Mouse (Mus musculus): ENCODE measurements around the gene Erbb2. TPM values are rescaled to one million over a fixed set of nuclear protein-coding genes. Genes with fewer than 3 reads are reported as not detected.

Erbb2 gene
- 54.9 and 57.7 TPM in 2 replicates for polyA plus RNA-seq (2015; fragmentation: Nextera tagmentation; extraction: Ambion mirVana)

DNA sequence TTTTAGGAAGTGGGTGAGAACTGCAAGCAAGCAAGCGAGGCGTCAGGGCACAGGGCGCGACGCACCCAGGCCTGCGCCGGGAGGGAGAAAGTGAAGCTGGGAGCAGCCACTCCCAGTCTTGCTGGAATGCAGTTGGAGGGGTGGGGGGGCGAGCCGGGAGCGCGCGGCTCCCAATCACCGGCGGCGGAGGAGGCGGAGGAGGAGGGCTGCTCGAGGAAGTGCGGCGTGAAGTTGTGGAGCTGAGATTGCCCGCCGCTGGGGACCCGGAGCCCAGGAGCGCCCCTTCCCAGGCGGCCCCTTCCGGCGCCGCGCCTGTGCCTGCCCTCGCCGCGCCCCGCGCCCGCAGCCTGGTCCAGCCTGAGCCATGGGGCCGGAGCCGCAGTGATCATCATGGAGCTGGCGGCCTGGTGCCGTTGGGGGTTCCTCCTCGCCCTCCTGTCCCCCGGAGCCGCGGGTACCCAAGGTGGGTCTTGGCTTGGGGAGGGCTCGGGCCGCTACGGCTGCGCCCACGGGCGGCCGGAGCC, at the start of gene Erbb2:
TSS of gene Erbb2 (plus strand) at position 198 of the 524 bp plus-strand sequence.
- H3K27me3 ChIP-seq (ENCODE audit: insufficient read depth, low read length): no peaks in the 10 kb centered on the region
- H3K36me3 ChIP-seq (ENCODE audit: insufficient read depth, low read length): no peaks in the 10 kb centered on the region
- peak; percentile 87 for ATAC-seq (ENCODE audit: low FRiP score, low TSS enrichment)
- H3K9me3 ChIP-seq (ENCODE audit: low read length): no peaks in the 10 kb centered on the region
- peak within 1 kb of the TSS; percentile 97 for H3K9ac ChIP-seq (replicated peaks; ENCODE audit: low read length)
- peaks cover 62% of the 10 kb centered on the region for H3K4me1 ChIP-seq (ENCODE audit: insufficient read depth, low read length)
- peak within 1 kb of the TSS; percentile 82 for H3K4me2 ChIP-seq (replicated peaks; ENCODE audit: low read depth, low read length)
- peak within 1 kb of the TSS; percentile 98 for H3K27ac ChIP-seq (ENCODE audit: low read length)
- H3K4me3 ChIP-seq (ENCODE audit: low read length): peak within 1 kb of the TSS; percentile 98
- 1% methylated on average over 38 of the region's 49 CpGs for WGBS

GRCm38 (mm10) chr11:98363817-98364216, 48.5 kb upstream of the Erbb2 start:
- no peaks in the 10 kb centered on the region for H3K27me3 ChIP-seq (ENCODE audit: insufficient read depth, low read length)
- 80% methylated on average over 5 of the region's 5 CpGs for WGBS
- no peak overlapping the region for H3K4me3 ChIP-seq (ENCODE audit: low read length)
- H3K4me1 ChIP-seq (ENCODE audit: insufficient read depth, low read length): peaks cover 33% of the 10 kb centered on the region
- no peak overlapping the region for H3K27ac ChIP-seq (ENCODE audit: low read length)
- no peak for ATAC-seq (ENCODE audit: low FRiP score, low TSS enrichment)
- no peak overlapping the region for H3K9ac ChIP-seq (replicated peaks; ENCODE audit: low read length)
- no peaks in the 10 kb centered on the region for H3K36me3 ChIP-seq (ENCODE audit: insufficient read depth, low read length)
- no peak overlapping the region for H3K4me2 ChIP-seq (replicated peaks; ENCODE audit: low read depth, low read length)
- no peaks in the 10 kb centered on the region for H3K9me3 ChIP-seq (ENCODE audit: low read length)

DNA sequence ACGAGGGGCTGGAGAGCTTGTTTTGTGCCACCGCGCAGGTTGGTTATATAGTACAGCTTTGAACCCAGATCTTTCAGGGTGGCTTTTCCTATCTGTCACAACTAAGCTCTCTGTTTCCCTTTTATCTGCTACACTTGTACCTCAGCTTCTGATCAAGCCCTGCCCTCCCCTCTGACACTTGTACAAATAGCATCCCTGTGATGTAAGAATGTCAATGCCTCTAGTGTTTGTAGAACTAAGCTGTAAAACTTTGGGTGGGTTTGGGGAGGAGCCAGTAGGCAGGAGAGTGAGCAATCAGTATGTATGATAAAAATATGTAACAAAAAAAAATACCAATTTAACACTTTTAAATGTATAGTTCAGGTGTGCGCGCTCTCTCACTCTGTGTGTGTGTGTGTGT, 47.9 kb upstream of the Erbb2 start:
- WGBS: 96% methylated on average over 5 of the region's 5 CpGs
- H3K36me3 ChIP-seq (ENCODE audit: insufficient read depth, low read length): no peaks in the 10 kb centered on the region
- H3K4me1 ChIP-seq (ENCODE audit: insufficient read depth, low read length): peaks cover 28% of the 10 kb centered on the region
- H3K9me3 ChIP-seq (ENCODE audit: low read length): no peaks in the 10 kb centered on the region
- no peak overlapping the region for H3K27ac ChIP-seq (ENCODE audit: low read length)
- H3K4me3 ChIP-seq (ENCODE audit: low read length): no peak overlapping the region
- no peak overlapping the region for H3K9ac ChIP-seq (replicated peaks; ENCODE audit: low read length)
- H3K4me2 ChIP-seq (replicated peaks; ENCODE audit: low read depth, low read length): no peak overlapping the region
- no peaks in the 10 kb centered on the region for H3K27me3 ChIP-seq (ENCODE audit: insufficient read depth, low read length)
- ATAC-seq (ENCODE audit: low FRiP score, low TSS enrichment): no peak

- H3K27ac ChIP-seq (ENCODE audit: low read length): no peak overlapping the region
- no peak overlapping the region for H3K9ac ChIP-seq (replicated peaks; ENCODE audit: low read length)
- no peak overlapping the region for H3K4me3 ChIP-seq (ENCODE audit: low read length)
- peaks cover 12% of the 10 kb centered on the region for H3K4me1 ChIP-seq (ENCODE audit: insufficient read depth, low read length)
- ATAC-seq (ENCODE audit: low FRiP score, low TSS enrichment): no peak
- 72% methylated on average over 10 of the region's 10 CpGs for WGBS
- H3K27me3 ChIP-seq (ENCODE audit: insufficient read depth, low read length): no peaks in the 10 kb centered on the region
- H3K4me2 ChIP-seq (replicated peaks; ENCODE audit: low read depth, low read length): no peak overlapping the region
- H3K9me3 ChIP-seq (ENCODE audit: low read length): no peaks in the 10 kb centered on the region
- no peaks in the 10 kb centered on the region for H3K36me3 ChIP-seq (ENCODE audit: insufficient read depth, low read length)
Measured at GRCm38 (mm10) chr11:98366290-98366689, 46.0 kb upstream of the Erbb2 start.

DNA sequence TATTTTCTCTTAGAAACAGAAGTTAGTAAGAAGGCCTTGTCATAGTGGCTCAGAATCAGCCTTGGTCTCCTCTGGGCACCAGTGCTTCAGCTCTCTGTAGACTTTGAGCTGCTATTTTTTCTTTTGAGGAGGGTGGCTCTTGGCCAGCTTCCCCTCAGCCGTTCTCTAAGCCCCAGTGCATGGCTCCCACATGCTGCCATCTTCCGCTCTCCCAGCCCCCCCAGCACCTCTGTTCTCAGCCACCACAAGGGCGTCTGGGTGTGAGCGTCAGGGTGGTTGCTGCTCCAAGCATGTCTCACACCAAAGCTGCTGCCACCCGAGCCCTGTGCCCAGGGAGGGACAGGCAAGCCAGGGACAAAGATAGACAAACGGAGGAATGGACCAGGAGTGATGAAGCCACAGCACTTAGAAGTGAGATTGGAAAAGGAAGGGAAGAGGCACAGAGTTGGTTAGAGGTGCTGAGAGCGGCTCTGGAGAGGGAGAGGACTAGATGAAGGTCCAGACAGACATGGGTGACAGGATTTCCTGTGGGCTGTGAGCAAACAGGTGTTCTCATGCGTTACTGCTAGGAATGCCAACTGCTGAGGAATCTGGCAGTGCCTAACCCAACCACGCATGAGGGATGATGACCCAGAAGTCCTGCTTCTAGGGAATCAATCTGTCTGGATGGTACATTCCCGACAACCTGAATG, 45.0 kb upstream of the Erbb2 start:
- Histone ChIP-seq H3K4me2 (replicated peaks; ENCODE audit: low read depth, low read length) (no peak overlapping the region), H3K27me3 (ENCODE audit: insufficient read depth, low read length) (no peaks in the 10 kb centered on the region), H3K4me1 (ENCODE audit: insufficient read depth, low read length) (peaks cover 5% of the 10 kb centered on the region; the same call in 1 of the 2 replicates), H3K9me3 (ENCODE audit: low read length) (no peaks in the 10 kb centered on the region), H3K9ac (replicated peaks; ENCODE audit: low read length) (no peak overlapping the region), H3K27ac (ENCODE audit: low read length) (no peak overlapping the region), H3K36me3 (ENCODE audit: insufficient read depth, low read length) (no peaks in the 10 kb centered on the region), H3K4me3 (ENCODE audit: low read length) (no peak overlapping the region)
- 68% methylated on average over 10 of the region's 10 CpGs for WGBS
- ATAC-seq (ENCODE audit: low FRiP score, low TSS enrichment): no peak

- Histone ChIP-seq H3K27ac (ENCODE audit: low read length) (no peak overlapping the region), H3K27me3 (ENCODE audit: insufficient read depth, low read length) (no peaks in the 10 kb centered on the region), H3K36me3 (ENCODE audit: insufficient read depth, low read length) (no peaks in the 10 kb centered on the region), H3K4me2 (replicated peaks; ENCODE audit: low read depth, low read length) (no peak overlapping the region), H3K4me1 (ENCODE audit: insufficient read depth, low read length) (0 out of 2 replicates have a peak, but pooled peaks cover 3% of the 10 kb centered on the region), H3K4me3 (ENCODE audit: low read length) (no peak overlapping the region), H3K9me3 (ENCODE audit: low read length) (no peaks in the 10 kb centered on the region), H3K9ac (replicated peaks; ENCODE audit: low read length) (no peak overlapping the region)
- 74% methylated on average over 7 of the region's 7 CpGs for WGBS
- no peak for ATAC-seq (ENCODE audit: low FRiP score, low TSS enrichment)
Measured at GRCm38 (mm10) chr11:98367863-98368186, 44.4 kb upstream of the Erbb2 start.

GRCm38 (mm10) chr11:98369337-98369736, 42.9 kb upstream of the Erbb2 start:
- 83% methylated on average over 6 of the region's 6 CpGs for WGBS
- Histone ChIP-seq H3K9ac (replicated peaks; ENCODE audit: low read length) (no peak overlapping the region), H3K9me3 (ENCODE audit: low read length) (no peaks in the 10 kb centered on the region), H3K27ac (ENCODE audit: low read length) (no peak overlapping the region), H3K4me2 (replicated peaks; ENCODE audit: low read depth, low read length) (no peak overlapping the region), H3K27me3 (ENCODE audit: insufficient read depth, low read length) (no peaks in the 10 kb centered on the region), H3K36me3 (ENCODE audit: insufficient read depth, low read length) (no peaks in the 10 kb centered on the region), H3K4me1 (ENCODE audit: insufficient read depth, low read length) (0 out of 2 replicates have a peak, but pooled peaks cover 3% of the 10 kb centered on the region), H3K4me3 (ENCODE audit: low read length) (no peak overlapping the region)
- ATAC-seq (ENCODE audit: low FRiP score, low TSS enrichment): no peak

- Histone ChIP-seq H3K4me1 (ENCODE audit: insufficient read depth, low read length) (0 out of 2 replicates have a peak, but pooled peaks cover 3% of the 10 kb centered on the region), H3K4me3 (ENCODE audit: low read length) (no peak overlapping the region), H3K9me3 (ENCODE audit: low read length) (no peaks in the 10 kb centered on the region), H3K27ac (ENCODE audit: low read length) (no peak overlapping the region), H3K27me3 (ENCODE audit: insufficient read depth, low read length) (no peaks in the 10 kb centered on the region), H3K36me3 (ENCODE audit: insufficient read depth, low read length) (peaks cover 10% of the 10 kb centered on the region; the same call in 1 of the 2 replicates), H3K4me2 (replicated peaks; ENCODE audit: low read depth, low read length) (no peak overlapping the region), H3K9ac (replicated peaks; ENCODE audit: low read length) (no peak overlapping the region)
- ATAC-seq (ENCODE audit: low FRiP score, low TSS enrichment): no peak
- 90% methylated on average over 2 of the region's 2 CpGs for WGBS
Measured at GRCm38 (mm10) chr11:98370588-98370987, 41.7 kb upstream of the Erbb2 start.

DNA sequence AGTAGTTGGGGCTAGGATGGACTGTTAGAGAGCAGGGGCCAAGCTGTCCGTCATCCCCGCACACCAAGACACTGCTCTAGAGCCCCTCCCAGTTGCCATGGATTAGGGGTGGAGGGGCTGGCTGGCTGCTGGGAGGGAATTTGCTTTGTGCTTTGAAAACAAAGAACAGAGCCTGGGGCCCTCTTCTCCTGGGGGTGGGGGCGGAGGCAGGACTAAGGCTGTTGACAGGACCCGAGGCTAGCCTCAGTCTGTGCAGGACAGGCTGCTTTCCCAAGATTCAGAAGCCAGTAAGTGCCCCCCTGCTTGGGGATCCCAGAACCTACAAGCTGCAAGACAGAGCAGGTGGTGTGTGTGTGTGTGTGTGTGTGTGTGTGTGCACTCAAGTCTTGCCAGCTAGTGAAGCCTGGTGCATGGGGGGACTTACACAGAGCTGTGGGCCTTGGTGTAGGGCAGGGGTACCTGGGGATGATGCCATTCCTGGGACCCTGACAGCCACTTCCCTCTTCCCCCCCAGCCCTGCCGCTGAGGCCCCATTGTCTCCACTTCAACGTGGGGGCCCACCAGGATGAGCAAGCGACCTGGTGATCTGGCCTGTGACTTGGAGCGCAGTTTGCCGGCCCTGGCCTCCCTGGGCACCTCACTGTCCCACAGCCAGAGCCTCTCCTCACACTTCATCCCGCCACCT, 40.6 kb upstream of the Erbb2 start:
- no peak; the same call in 1 of the 2 replicates for ATAC-seq (ENCODE audit: low FRiP score, low TSS enrichment)

DNA sequence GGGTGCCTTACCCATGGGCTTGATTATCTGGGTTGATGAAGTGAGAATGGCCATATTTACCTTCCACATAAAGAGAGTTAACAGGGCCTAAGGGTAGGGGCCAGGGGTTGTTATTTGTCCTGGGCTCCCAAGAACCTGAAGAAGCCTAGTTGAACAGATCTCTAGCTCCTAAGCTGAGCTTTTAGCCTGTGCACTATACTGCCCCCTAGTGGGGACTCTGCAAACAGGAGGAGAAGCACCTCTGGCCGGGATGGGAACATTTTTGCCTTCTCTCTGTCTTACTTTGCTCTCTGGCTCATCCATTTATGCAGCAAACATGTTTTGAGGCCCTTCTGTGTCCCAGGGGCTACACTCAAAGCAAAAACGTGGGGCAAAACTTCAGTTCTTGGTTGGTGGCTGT, 39.9 kb upstream of the Erbb2 start:
- no peak overlapping the region for H3K4me3 ChIP-seq (ENCODE audit: low read length)
- no peak overlapping the region for H3K27ac ChIP-seq (ENCODE audit: low read length)
- no peak for ATAC-seq (ENCODE audit: low FRiP score, low TSS enrichment)
- peaks cover 26% of the 10 kb centered on the region for H3K36me3 ChIP-seq (ENCODE audit: insufficient read depth, low read length)
- no peaks in the 10 kb centered on the region for H3K9me3 ChIP-seq (ENCODE audit: low read length)
- WGBS: 7% methylated on average over 2 of the region's 2 CpGs
- H3K4me2 ChIP-seq (replicated peaks; ENCODE audit: low read depth, low read length): no peak overlapping the region
- no peak overlapping the region for H3K9ac ChIP-seq (replicated peaks; ENCODE audit: low read length)
- 0 out of 2 replicates have a peak, but pooled peaks cover 3% of the 10 kb centered on the region for H3K4me1 ChIP-seq (ENCODE audit: insufficient read depth, low read length)
- no peaks in the 10 kb centered on the region for H3K27me3 ChIP-seq (ENCODE audit: insufficient read depth, low read length)

More for the DNA sequence above, 40.6 kb upstream of the Erbb2 start:
- Histone ChIP-seq H3K9me3 (ENCODE audit: low read length) (no peaks in the 10 kb centered on the region), H3K4me1 (ENCODE audit: insufficient read depth, low read length) (0 out of 2 replicates have a peak, but pooled peaks cover 3% of the 10 kb centered on the region), H3K9ac (replicated peaks; ENCODE audit: low read length) (no peak overlapping the region), H3K4me3 (ENCODE audit: low read length) (no peak overlapping the region), H3K27ac (ENCODE audit: low read length) (no peak overlapping the region), H3K27me3 (ENCODE audit: insufficient read depth, low read length) (no peaks in the 10 kb centered on the region), H3K4me2 (replicated peaks; ENCODE audit: low read depth, low read length) (no peak overlapping the region), H3K36me3 (ENCODE audit: insufficient read depth, low read length) (peaks cover 20% of the 10 kb centered on the region)
- WGBS: 57% methylated on average over 10 of the region's 10 CpGs
